Mouse (Mus musculus): ENCODE measurements around the gene Carmil1.
A peak's percentile ranks its signal among the peaks of the same experiment; 100 is the strongest.

Carmil1 gene

DNA sequence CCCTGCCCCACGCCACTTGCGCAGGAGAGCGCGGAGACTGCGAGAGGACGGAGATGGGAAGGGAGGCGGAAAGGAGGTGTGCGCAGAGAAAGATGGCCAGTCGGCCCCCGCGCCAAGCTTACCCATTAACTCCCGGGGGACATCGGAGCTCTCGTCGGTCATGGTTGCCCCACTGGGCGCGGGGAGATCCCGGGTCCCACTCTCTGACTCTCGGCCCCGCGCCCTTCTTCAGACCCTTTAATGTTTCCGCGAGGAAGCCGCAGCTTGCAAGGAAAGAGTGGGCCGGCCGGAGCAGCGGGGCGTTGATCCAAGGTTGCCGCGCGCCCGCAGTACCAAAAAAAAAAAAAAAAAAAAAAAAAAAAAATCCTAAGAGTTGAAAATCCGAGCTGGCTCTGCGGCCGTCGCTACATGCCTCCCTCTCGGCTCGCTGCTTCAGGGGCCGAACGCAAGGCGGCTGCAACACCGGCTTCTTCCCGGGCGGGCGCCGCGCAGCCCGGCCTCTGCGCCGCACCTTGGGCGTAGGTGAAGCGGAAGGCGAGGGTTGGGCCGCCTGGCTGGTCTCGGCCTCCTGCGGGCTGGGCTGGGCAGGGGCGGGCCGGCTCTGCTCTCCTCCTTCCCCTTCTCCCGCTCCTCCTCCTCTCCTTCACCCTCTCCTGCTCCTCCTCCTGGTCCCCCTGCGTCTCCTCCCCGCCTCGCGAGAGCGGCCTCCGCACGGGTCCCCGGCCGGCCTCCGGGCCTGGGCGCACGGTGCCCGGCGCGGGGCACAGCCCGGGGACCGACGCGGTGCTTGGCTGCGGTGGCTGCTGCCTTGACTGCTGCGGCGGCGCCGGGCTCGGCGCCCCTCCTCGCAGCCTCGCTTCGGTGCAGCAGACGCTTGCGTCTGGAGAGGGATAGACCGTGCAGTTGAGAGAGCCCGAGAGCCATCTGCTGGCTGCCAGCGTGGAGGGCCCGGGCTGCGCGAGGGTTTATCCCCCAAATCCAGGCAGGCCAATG is at the start of gene Carmil1:
Carmil1 (minus strand) TSS at position 357 of the 993 bp plus-strand sequence.
- peak; percentile 85 for DNase-seq (ENCODE audit: low spot score)

DNA sequence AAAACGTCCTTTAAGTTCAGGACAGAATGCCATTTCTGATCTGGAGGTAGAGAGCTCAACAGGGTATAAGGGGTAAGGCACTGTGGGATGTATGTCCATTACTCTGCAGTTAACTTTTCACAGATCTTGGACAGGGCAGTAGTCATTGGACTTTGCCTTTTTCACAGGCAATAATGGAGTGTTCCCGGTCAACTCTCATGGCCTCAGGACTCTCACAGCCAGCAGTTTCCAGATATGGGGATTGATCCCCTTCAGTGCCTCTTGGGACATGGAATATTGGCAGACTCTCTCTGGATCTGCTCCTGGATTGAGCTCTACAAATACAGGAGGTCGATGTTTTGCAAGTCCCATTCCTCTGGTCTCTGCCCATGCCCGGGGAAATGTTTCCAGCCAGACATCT is 49.5 kb upstream of the Carmil1 start:
- no peak for DNase-seq (ENCODE audit: low spot score)

DNA sequence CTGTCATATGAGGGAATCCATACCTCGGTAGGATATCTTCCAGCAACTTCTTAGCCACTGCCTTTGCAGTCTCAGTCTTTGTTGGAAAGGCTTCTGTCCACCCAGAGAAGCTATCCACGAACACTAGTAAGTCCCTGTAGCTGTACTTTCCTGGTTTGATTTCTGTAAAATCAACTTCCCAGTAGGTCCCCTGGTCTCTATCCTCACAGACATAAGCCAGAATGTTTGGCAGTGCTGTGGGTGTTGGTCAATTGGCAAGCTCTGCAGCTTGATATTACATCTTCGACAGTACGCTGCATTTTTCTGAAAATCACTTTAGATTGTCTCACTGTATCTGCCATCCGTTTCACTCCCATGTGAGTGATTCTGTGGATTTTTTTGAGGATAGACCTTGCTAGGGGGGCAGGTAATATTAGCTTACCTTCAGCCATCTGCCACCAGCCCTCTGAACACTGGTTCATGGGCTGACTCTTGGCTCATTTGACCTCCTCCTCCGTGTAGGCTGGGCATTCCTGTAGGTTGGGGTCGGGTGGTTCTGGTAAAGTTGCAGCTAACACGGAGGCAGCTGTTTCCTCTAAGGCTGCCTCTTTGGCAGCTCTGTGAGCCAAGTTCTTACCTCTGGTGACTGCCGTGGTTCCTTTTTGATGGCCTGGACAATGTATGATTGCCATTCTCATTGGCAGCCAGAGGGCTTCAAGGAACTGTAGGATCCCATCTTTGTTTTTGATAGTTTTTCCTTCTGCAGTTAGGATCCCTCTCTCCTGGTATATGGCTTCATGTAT is 47.6 kb upstream of the Carmil1 start:
- no peak for DNase-seq (ENCODE audit: low spot score)

- no peak for DNase-seq (ENCODE audit: low spot score)
Observed at GRCm38 (mm10) chr13:24327201-24327600, 46.6 kb upstream of the Carmil1 start, which contains the start of gene Cmah. Gene Cmah (plus strand): TSS chr13:24327404.

DNA sequence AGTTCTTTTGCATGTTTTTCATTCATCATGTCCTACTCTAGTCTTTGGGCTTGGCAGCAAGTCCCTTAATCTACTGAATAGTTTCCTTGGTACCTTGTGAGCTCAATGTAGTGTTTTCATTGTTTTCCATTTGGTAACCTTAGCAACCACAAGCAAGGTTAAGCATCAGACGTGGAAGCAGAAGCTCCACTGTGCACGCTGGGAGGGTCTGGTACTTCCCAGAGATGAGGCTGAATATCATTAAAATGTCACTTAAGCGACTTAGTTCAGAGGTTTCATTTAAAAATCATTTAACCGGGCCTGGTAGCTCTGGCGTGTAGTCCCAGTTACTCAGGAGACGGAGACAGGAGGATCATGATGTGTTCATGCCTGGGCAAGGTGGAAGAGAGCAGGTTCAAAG is 40.7 kb upstream of the Carmil1 start:
- no peak for DNase-seq (ENCODE audit: low spot score)

GRCm38 (mm10) chr13:24318618-24319017 is 38.0 kb upstream of the Carmil1 start:
- peak; percentile 54 for DNase-seq (ENCODE audit: low spot score)

DNA sequence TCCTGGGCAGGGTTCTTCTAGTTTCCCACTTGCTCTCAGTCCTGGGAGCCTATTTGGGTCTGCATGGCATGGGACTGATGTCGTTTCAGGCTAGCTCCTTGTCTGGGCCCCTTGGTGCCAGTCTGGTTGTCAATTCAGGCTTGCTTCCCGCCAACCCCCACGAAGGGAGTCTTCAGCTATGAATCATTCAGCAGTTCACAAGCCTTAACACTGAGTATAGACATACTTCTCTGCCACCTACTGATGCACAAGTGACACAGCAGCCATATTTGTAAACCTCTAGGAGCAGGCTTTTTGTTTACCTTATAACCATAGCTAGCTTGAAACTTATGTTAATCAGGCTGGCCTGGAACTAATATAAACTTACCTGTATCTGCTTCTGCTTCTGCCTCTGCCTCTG is 36.0 kb upstream of the Carmil1 start:
- no peak for DNase-seq (ENCODE audit: low spot score)

DNA sequence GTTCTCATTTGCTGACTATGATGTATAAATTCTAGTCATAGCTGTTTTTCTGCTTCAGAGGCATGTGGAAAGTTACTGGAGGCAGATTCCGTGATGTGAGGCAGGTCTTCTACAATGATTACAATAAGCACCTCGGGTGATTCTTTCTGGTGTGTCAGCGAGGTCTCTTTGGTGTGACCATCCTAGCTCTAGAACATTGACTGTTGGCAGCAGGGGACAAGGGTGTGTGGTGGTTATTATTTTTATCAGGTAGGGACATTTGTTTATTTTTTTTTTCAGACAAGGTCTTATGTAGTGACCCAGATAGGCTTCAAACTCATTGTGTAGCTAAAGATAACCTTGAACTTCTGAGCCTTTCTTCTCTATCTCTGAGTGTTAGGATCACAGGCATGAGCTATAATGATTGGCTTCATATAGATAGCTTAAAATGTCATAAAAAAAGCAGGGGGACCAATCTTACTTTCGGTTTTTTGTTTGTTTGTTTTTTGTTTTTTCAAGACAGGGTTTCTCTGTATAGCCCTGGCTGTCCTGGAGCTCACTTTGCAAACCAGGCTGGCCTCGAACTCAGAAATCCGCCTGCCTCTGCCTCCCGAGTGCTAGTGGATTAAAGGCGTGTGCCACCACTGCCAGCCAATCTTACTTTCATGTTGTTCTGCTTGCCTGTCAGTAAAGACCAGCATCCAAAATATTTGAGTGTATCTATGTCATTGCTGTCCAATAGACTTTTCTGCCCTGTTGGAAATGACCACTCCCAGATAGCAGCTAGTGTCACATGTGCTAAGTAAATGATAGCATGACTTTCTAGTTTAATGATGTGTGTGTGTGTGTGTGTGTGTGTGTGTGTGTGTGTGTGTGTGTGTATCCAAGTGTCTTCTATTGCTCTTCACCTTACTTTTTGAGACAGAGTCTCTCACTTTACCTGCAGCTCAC is 30.7 kb upstream of the Carmil1 start:
- DNase-seq (ENCODE audit: low spot score), result no peak

GRCm38 (mm10) chr13:24306248-24306647 is 25.7 kb upstream of the Carmil1 start:
- DNase-seq (ENCODE audit: low spot score), result no peak

DNA sequence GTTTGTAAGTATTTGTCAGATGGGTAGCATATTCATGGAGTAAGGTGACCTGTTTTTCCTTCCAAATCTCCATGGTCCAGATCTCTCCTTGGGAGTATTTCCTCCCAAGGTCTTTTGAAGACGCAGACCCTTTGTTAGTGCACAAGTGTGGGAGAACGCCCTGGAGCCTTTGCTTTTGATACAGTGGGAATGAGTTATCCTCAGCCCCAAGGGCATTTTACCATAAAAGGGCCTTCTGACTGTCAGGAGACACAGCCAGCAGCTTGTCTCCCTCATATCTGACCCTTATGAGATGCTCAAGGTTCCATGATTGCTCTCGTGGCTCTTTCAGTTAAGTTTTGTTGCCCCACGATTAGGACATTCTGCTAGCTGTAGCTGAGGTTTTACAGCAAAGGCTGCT is 24.9 kb upstream of the Carmil1 start:
- no peak for DNase-seq (ENCODE audit: low spot score)

- DNase-seq (ENCODE audit: low spot score), result peak; percentile 82
Observed at GRCm38 (mm10) chr13:24297252-24297651, 16.7 kb upstream of the Carmil1 start.

DNA sequence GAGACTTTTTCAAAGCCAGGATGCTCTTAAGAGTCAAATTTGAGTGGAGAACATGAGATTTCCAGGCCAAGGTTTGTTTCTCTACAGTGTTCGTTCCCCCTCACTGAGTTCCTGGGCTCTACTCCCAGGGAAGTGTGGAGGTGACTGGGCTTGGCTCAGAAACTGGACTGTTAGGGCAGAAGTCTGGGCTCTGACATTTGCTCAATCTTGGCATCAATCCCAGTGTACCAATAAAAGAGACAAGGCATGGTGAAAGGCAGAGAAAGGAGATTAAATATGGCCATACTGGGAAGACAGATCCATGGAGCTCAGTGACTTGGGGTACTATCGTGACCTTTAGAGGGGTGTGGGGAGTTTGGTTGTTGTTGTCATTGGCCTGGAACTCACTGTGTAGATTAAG is 6.8 kb upstream of the Carmil1 start:
- no peak for DNase-seq (ENCODE audit: low spot score)

- DNase-seq (ENCODE audit: low spot score), result peak; percentile 30
Observed at GRCm38 (mm10) chr13:24279762-24280438, 695 bp downstream of the Carmil1 start.

DNA sequence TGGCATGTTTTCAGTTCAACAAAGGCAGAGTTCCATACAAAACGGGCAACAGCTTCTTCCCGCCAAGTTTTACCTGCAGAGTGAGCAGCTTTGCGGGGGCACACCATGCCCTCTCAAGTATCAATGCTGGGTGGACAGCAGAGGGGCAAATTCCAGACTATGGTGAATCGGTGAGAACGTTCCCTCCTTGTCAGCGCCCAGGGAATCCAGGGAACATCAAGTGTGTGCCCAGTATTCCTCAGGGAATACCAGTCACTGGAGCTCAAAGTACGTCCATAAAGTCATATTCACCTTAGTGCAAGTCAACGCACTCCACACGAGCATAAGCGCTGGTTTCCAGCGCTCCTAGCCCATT is 1.2 kb downstream of the Carmil1 start:
- DNase-seq (ENCODE audit: low spot score), result no peak

- DNase-seq (ENCODE audit: low spot score), result no peak
Observed at GRCm38 (mm10) chr13:24272740-24273377, 7.7 kb downstream of the Carmil1 start.

DNA sequence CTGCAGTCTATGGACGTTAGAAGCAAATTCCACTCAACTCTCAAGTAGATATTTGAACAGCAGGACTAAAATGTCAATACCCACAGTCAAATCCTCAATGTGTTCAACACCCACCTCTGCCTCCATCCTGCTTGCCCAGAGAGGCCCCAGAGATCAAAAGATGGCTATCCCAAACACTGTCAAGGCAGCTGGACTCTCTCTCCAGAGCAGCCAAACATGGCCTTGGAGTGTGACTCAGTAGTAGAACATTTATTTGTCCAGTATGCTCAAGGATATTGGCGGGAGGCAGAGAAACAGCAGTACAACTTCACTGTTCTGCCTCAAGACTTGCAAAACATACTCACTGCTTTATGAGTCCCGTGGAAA is 11.5 kb downstream of the Carmil1 start:
- DNase-seq (ENCODE audit: low spot score), result no peak

GRCm38 (mm10) chr13:24268355-24269099 is 12.1 kb downstream of the Carmil1 start:
- DNase-seq (ENCODE audit: low spot score), result no peak

DNA sequence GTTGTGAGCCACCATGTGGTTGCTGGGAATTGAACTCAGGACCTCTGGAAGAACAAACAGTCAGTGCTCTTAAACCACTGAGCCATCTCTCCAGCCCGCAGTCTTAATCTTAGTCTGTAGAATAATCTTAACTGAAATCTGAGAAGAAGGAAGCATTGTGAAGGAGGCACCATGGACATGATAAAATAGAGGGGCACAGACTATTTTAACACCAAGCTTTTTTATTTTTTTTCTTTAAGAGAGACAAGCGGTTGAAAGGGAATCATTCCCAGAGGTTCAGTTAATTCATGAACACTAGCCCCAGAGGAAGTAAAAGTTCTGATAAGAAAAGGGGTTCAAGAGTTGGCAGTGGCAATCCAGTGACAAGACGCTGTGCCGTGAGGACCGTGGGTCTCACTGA is 15.8 kb downstream of the Carmil1 start:
- DNase-seq (ENCODE audit: low spot score), result no peak

DNA sequence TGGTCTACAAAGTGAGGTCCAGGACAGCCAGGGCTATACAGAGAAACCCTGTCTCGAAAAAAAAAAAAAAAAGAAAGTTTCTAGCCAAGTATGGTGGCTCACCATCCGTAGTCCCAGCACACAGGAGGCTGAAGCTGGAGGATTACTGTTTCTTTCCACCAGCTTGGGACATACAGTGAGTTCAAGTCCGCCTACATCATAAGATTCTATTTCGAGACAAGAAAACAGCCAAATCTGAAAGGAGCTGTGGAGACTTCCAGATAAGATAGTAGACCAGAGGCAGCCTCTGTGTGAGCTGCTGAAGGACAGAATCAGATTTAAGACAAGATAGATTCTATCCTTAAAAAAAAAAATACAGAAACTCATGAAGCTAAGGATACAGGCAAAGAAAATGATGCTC is 17.0 kb downstream of the Carmil1 start:
- no peak for DNase-seq (ENCODE audit: low spot score)
